Mouse (Mus musculus) midbrain, embryonic 16.5 days (tissue): ENCODE measurements around the gene Nras. TPM values are rescaled to one million over a fixed set of nuclear protein-coding genes. Genes with fewer than 3 reads are reported as not detected.

Experiments used
- ATAC-seq: fragments of 200-750 bp; cut with Nextera tagmentation; 2 replicates; pipeline ENCODE4 v1.8.0; 2017; ENCODE audit warnings: moderate TSS enrichment
- H3K27ac ChIP-seq: fragments of 300-500 bp; sonication (generic); 2 replicates; pipeline ENCODE4 v1.5.1; 2014; ENCODE audit warnings: mild to moderate bottlenecking, low read length, mixed read lengths
- H3K27me3 ChIP-seq: fragments of 300-500 bp; sonication (generic); 2 replicates; pipeline ENCODE4 v1.6.1; 2014; ENCODE audit warnings: low read depth, low read length, mixed read lengths; ENCODE audit not compliant: control insufficient read depth, insufficient read depth
- H3K36me3 ChIP-seq: fragments of 300-500 bp; sonication (generic); 2 replicates; pipeline ENCODE4 v1.6.1; 2014; ENCODE audit warnings: mild to moderate bottlenecking, low read length, moderate library complexity, mixed read lengths; ENCODE audit not compliant: control insufficient read depth, insufficient read depth
- H3K4me1 ChIP-seq: fragments of 300-500 bp; sonication (generic); 2 replicates; pipeline ENCODE4 v1.6.1; 2014; ENCODE audit warnings: mild to moderate bottlenecking, low read length, mixed read lengths; ENCODE audit not compliant: control insufficient read depth, insufficient read depth
- H3K4me2 ChIP-seq: fragments of 300-500 bp; sonication (generic); 2 replicates; pipeline ENCODE4 v1.6.1; 2014; ENCODE audit warnings: mild to moderate bottlenecking, low read length, mixed read lengths
- H3K4me3 ChIP-seq: fragments of 300-500 bp; sonication (generic); 2 replicates; pipeline ENCODE4 v1.5.1; 2014; ENCODE audit warnings: low read depth, mild to moderate bottlenecking, low read length, moderate library complexity, mixed read lengths
- H3K9ac ChIP-seq: fragments of 300-500 bp; sonication (generic); 2 replicates; pipeline ENCODE4 v1.6.1; 2014; ENCODE audit warnings: low read depth, low read length, mixed read lengths
- H3K9me3 ChIP-seq: fragments of 300-500 bp; sonication (generic); replicated peaks from 2 replicates; pipeline ENCODE4 v1.6.1; 2014; ENCODE audit warnings: mild to moderate bottlenecking, low read length, mixed read lengths; ENCODE audit not compliant: control insufficient read depth, poor library complexity, severe bottlenecking
- WGBS: fragments of 180-500 bp; shearing (Covaris S2); extraction: QIAGEN DNeasy Blood & Tissue Kit; methylation state at CpG from one replicate; pipeline ENCODE4 v1.1.7; 2014; 5-methylcytosine and 5-hydroxymethylcytosine counted together
- polyA plus RNA-seq: library from polyadenylated mRNA; unstranded; fragments of >200 nt; fragmentation: Nextera tagmentation; extraction: Ambion mirVana; gene quantifications from 2 replicates; pipeline ENCODE4 v1.2.1, GENCODE M21; 2015

The Nras gene
- polyA plus RNA-seq, 1 experiment from 2014 or later: 85.1 TPM

GRCm38 (mm10) chr3:103081861-103082453 lies 23.9 kb downstream of the Nras start:
- no peaks in the 10 kb centered on the region for H3K4me1 ChIP-seq
- H3K27me3 ChIP-seq: no peaks in the 10 kb centered on the region
- WGBS: 86% methylated on average over 17 of the region's 17 CpGs
- no peak overlapping the region for H3K27ac ChIP-seq
- H3K9me3 ChIP-seq: no peaks in the 10 kb centered on the region
- no peak overlapping the region for H3K9ac ChIP-seq
- H3K36me3 ChIP-seq: no peaks in the 10 kb centered on the region
- H3K4me3 ChIP-seq: no peak overlapping the region
- H3K4me2 ChIP-seq: no peak overlapping the region
- ATAC-seq: no peak

GRCm38 (mm10) chr3:103082761-103083160 lies 24.7 kb downstream of the Nras start:
- H3K4me1 ChIP-seq: no peaks in the 10 kb centered on the region
- WGBS: 90% methylated on average over 5 of the region's 5 CpGs
- no peaks in the 10 kb centered on the region for H3K36me3 ChIP-seq
- ATAC-seq: no peak
- H3K4me3 ChIP-seq: no peak overlapping the region
- no peaks in the 10 kb centered on the region for H3K27me3 ChIP-seq
- H3K4me2 ChIP-seq: no peak overlapping the region
- no peak overlapping the region for H3K9ac ChIP-seq
- H3K9me3 ChIP-seq: no peaks in the 10 kb centered on the region
- no peak overlapping the region for H3K27ac ChIP-seq

- H3K36me3 ChIP-seq: no peaks in the 10 kb centered on the region
- WGBS: 81% methylated on average over 3 of the region's 3 CpGs
- no peaks in the 10 kb centered on the region for H3K27me3 ChIP-seq
- no peaks in the 10 kb centered on the region for H3K9me3 ChIP-seq
- no peak overlapping the region for H3K27ac ChIP-seq
- no peaks in the 10 kb centered on the region for H3K4me1 ChIP-seq
- H3K9ac ChIP-seq: no peak overlapping the region
- H3K4me3 ChIP-seq: no peak overlapping the region
- H3K4me2 ChIP-seq: no peak overlapping the region
- ATAC-seq: no peak
Measured at GRCm38 (mm10) chr3:103085986-103086385, 27.9 kb downstream of the Nras start.

- Histone ChIP-seq H3K4me1 (no peaks in the 10 kb centered on the region), H3K4me3 (no peak overlapping the region), H3K36me3 (no peaks in the 10 kb centered on the region), H3K9me3 (no peaks in the 10 kb centered on the region), H3K9ac (no peak overlapping the region), H3K4me2 (no peak overlapping the region), H3K27me3 (no peaks in the 10 kb centered on the region), H3K27ac (no peak overlapping the region)
- no peak for ATAC-seq
- WGBS: 92% methylated on average over 2 of the region's 2 CpGs
Measured at GRCm38 (mm10) chr3:103091753-103092152, 33.7 kb downstream of the Nras start.

GRCm38 (mm10) chr3:103098662-103099061 lies 40.6 kb downstream of the Nras start:
- no peak overlapping the region for H3K9ac ChIP-seq
- no peak overlapping the region for H3K27ac ChIP-seq
- no peaks in the 10 kb centered on the region for H3K9me3 ChIP-seq
- H3K27me3 ChIP-seq: no peaks in the 10 kb centered on the region; the same call in 1 of the 2 replicates
- H3K4me2 ChIP-seq: no peak overlapping the region
- no peak for ATAC-seq
- H3K36me3 ChIP-seq: no peaks in the 10 kb centered on the region
- no peak overlapping the region for H3K4me3 ChIP-seq
- H3K4me1 ChIP-seq: peaks cover 11% of the 10 kb centered on the region; the same call in 1 of the 2 replicates
- 79% methylated on average over 23 of the region's 23 CpGs for WGBS

GRCm38 (mm10) chr3:103099667-103100066 lies 41.6 kb downstream of the Nras start:
- ATAC-seq: no peak
- Histone ChIP-seq H3K36me3 (no peaks in the 10 kb centered on the region), H3K9me3 (no peaks in the 10 kb centered on the region), H3K27ac (no peak overlapping the region), H3K4me2 (no peak overlapping the region), H3K27me3 (peaks cover 4% of the 10 kb centered on the region), H3K9ac (no peak overlapping the region), H3K4me3 (no peak overlapping the region), H3K4me1 (peaks cover 11% of the 10 kb centered on the region; the same call in 1 of the 2 replicates)
- 89% methylated on average over 6 of the region's 6 CpGs for WGBS

GRCm38 (mm10) chr3:103100735-103101134 lies 42.6 kb downstream of the Nras start:
- WGBS: 70% methylated on average over 2 of the region's 2 CpGs
- Histone ChIP-seq H3K36me3 (no peaks in the 10 kb centered on the region), H3K4me1 (peaks cover 11% of the 10 kb centered on the region; the same call in 1 of the 2 replicates), H3K27ac (no peak overlapping the region), H3K9ac (no peak overlapping the region), H3K27me3 (peaks cover 4% of the 10 kb centered on the region), H3K9me3 (no peaks in the 10 kb centered on the region), H3K4me2 (no peak overlapping the region), H3K4me3 (no peak overlapping the region)
- ATAC-seq: no peak

- Histone ChIP-seq H3K9ac (no peak overlapping the region), H3K27ac (no peak overlapping the region), H3K36me3 (no peaks in the 10 kb centered on the region), H3K4me2 (no peak overlapping the region), H3K27me3 (peaks cover 4% of the 10 kb centered on the region), H3K9me3 (no peaks in the 10 kb centered on the region), H3K4me3 (no peak overlapping the region), H3K4me1 (peaks cover 11% of the 10 kb centered on the region; the same call in 1 of the 2 replicates)
- no peak for ATAC-seq
- WGBS: 69% methylated on average over 5 of the region's 5 CpGs
Measured at GRCm38 (mm10) chr3:103101194-103101593, 43.1 kb downstream of the Nras start.

GRCm38 (mm10) chr3:103101909-103102308 lies 43.8 kb downstream of the Nras start:
- Histone ChIP-seq H3K4me1 (peaks cover 11% of the 10 kb centered on the region; the same call in 1 of the 2 replicates), H3K4me2 (peak overlapping the region; percentile 97), H3K4me3 (peak overlapping the region; percentile 76), H3K9me3 (no peaks in the 10 kb centered on the region), H3K36me3 (no peaks in the 10 kb centered on the region), H3K27ac (no peak overlapping the region), H3K9ac (peak overlapping the region; percentile 68), H3K27me3 (peaks cover 4% of the 10 kb centered on the region)
- 3% methylated on average over 14 of the region's 14 CpGs for WGBS
- ATAC-seq: peak; percentile 62
